Mouse (Mus musculus) stomach, embryonic 15.5 days (tissue): ENCODE data around the gene Nrtn. TPM values are rescaled to one million over a fixed set of nuclear protein-coding genes. Genes with fewer than 3 reads are reported as not detected.
A peak's percentile ranks its signal among the peaks of the same experiment; 100 is the strongest.

Source experiments
- ATAC-seq: fragments of 200-750 bp; cut with Nextera tagmentation; 2 replicates; pipeline ENCODE4 v1.8.0; 2017; ENCODE audit warnings: low read depth, moderate number of reproducible peaks, moderate TSS enrichment; ENCODE audit not compliant: insufficient read depth, low FRiP score
- H3K27ac ChIP-seq: fragments of 300-500 bp; sonication (generic); 2 replicates; pipeline ENCODE4 v1.5.1; 2015; ENCODE audit warnings: mild to moderate bottlenecking, inconsistent platforms
- H3K27me3 ChIP-seq: fragments of 300-500 bp; sonication (generic); replicated peaks from 2 replicates; pipeline ENCODE4 v1.6.1; 2015; ENCODE audit warnings: inconsistent platforms
- H3K36me3 ChIP-seq: fragments of 300-500 bp; sonication (generic); 2 replicates; pipeline ENCODE4 v1.6.1; 2015; ENCODE audit warnings: inconsistent platforms
- H3K4me1 ChIP-seq: fragments of 300-500 bp; sonication (generic); 2 replicates; pipeline ENCODE4 v1.6.1; 2015; ENCODE audit warnings: inconsistent platforms
- H3K4me2 ChIP-seq: fragments of 300-500 bp; sonication (generic); 2 replicates; pipeline ENCODE4 v1.6.1; 2015; ENCODE audit warnings: mild to moderate bottlenecking, inconsistent platforms
- H3K4me3 ChIP-seq: fragments of 300-500 bp; sonication (generic); replicated peaks from 2 replicates; pipeline ENCODE4 v1.5.1; 2015; ENCODE audit warnings: inconsistent platforms
- H3K9ac ChIP-seq: fragments of 300-500 bp; sonication (generic); 2 replicates; pipeline ENCODE4 v1.6.1; 2015; ENCODE audit warnings: inconsistent platforms
- H3K9me3 ChIP-seq: fragments of 300-500 bp; sonication (generic); 2 replicates; pipeline ENCODE4 v1.6.1; 2016; ENCODE audit warnings: inconsistent platforms
- WGBS: fragments of 180-500 bp; shearing (Covaris S2); methylation state at CpG from one replicate; pipeline ENCODE4 v1.1.7; 2015; 5-methylcytosine and 5-hydroxymethylcytosine counted together
- polyA plus RNA-seq: library from polyadenylated mRNA; unstranded; fragments of >200 nt; fragmentation: Nextera tagmentation; extraction: Ambion mirVana; gene quantifications from 2 replicates; pipeline ENCODE4 v1.2.1, GENCODE M21; 2015

Nrtn gene
- polyA plus RNA-seq, 1 experiment from 2014 or later: 13.3 TPM

GRCm38 (mm10) chr17:56761077-56761476, 3.7 kb upstream of the Nrtn start:
- Histone ChIP-seq H3K27me3 (0 out of 2 replicates have a peak, but pooled peaks cover 4% of the 10 kb centered on the region), H3K36me3 (no peaks in the 10 kb centered on the region), H3K9ac (no peak overlapping the region), H3K27ac (0 out of 2 replicates have a peak overlapping the region, but pooled peaks have one; percentile 88), H3K4me1 (peaks cover 48% of the 10 kb centered on the region), H3K4me3 (no peak overlapping the region), H3K9me3 (no peaks in the 10 kb centered on the region), H3K4me2 (no peak overlapping the region; the same call in 1 of the 2 replicates)
- WGBS: 65% methylated on average over 3 of the region's 3 CpGs
- no peak for ATAC-seq

DNA sequence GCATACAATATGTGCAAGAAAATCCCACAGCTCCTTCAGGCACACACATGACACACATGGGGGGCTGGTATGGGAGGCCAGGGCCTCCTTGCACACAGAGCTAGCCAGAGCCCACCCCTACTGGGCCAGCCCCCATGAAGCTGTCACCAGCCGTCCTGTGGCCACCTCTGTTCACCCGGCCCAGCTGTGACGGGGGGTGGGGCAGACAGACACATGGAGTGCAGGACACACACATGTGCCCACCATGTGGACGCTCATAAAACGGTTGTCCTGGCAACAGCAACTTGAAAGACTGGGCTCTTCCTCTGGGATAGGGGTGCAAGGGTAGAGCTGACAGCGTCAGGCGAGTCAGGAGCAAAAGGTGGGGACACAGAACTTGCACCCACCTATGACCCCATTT, 1.9 kb upstream of the Nrtn start:
- H3K9me3 ChIP-seq: no peaks in the 10 kb centered on the region
- peaks cover 52% of the 10 kb centered on the region for H3K4me1 ChIP-seq
- no peak overlapping the region for H3K9ac ChIP-seq
- H3K36me3 ChIP-seq: no peaks in the 10 kb centered on the region
- no peak for ATAC-seq
- no peak overlapping the region for H3K27ac ChIP-seq
- H3K4me2 ChIP-seq: no peak overlapping the region
- H3K4me3 ChIP-seq: no peak overlapping the region
- H3K27me3 ChIP-seq: peaks cover 19% of the 10 kb centered on the region
- WGBS: 52% methylated on average over 7 of the region's 7 CpGs

GRCm38 (mm10) chr17:56758132-56758531, 802 bp upstream of the Nrtn start:
- H3K4me2 ChIP-seq: peak overlapping the region; percentile 96
- H3K27me3 ChIP-seq: peaks cover 30% of the 10 kb centered on the region
- H3K4me1 ChIP-seq: peaks cover 57% of the 10 kb centered on the region
- no peaks in the 10 kb centered on the region for H3K9me3 ChIP-seq
- H3K9ac ChIP-seq: no peak overlapping the region
- no peak overlapping the region for H3K27ac ChIP-seq
- ATAC-seq: no peak
- no peak overlapping the region for H3K4me3 ChIP-seq
- no peaks in the 10 kb centered on the region for H3K36me3 ChIP-seq
- 4% methylated on average over 12 of the region's 12 CpGs for WGBS

DNA sequence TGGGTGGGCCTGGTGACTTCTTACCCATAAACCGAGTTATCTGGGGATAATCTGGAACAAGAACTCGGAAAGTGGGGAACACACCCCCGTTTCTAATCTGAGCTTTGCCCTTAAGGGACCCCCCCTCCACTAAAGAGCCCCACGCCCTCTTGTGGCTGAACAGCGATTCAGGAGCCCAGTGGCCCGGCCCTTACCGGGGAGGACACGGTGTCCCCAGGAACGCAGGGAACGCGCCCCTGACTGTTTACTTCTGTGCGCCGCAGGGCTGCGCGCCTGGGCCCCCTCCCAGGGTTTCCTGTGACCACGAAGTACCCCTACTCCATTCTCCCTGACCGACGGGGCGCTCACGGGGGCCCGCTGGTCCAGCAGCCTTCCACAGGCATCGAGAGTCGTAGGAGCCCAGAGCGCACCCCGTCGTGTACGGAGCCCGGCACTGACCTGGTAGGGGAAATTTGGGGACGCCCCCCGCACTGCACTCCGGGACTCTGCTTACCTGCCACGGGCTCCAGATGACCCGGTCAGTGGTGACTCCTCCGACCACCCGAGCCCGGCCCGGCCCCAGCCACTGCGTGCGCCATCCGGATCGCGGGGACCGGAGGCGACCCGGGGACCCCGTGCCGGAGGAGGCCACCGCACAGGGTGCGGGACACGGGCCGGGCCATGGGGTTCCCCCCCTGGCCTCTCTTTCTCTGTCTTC, 479 bp downstream of the Nrtn start:
- Histone ChIP-seq H3K27me3 (peaks cover 42% of the 10 kb centered on the region), H3K4me3 (peak overlapping the region; percentile 54), H3K9ac (peak overlapping the region; percentile 16), H3K36me3 (no peaks in the 10 kb centered on the region), H3K9me3 (no peaks in the 10 kb centered on the region), H3K27ac (no peak overlapping the region), H3K4me2 (peak overlapping the region; percentile 96), H3K4me1 (peaks cover 46% of the 10 kb centered on the region)
- ATAC-seq: peak; percentile 7; the same call in 1 of the 2 replicates
- 1% methylated on average over 51 of the region's 51 CpGs for WGBS

- no peak for ATAC-seq
- H3K9me3 ChIP-seq: no peaks in the 10 kb centered on the region
- peaks cover 49% of the 10 kb centered on the region for H3K27me3 ChIP-seq
- WGBS: 16% methylated on average over 36 of the region's 36 CpGs
- no peak overlapping the region for H3K9ac ChIP-seq
- no peaks in the 10 kb centered on the region for H3K36me3 ChIP-seq
- H3K4me3 ChIP-seq: peak overlapping the region; percentile 12; the same call in 1 of the 2 replicates
- H3K4me2 ChIP-seq: peak overlapping the region; percentile 34; the same call in 1 of the 2 replicates
- peaks cover 42% of the 10 kb centered on the region for H3K4me1 ChIP-seq
- no peak overlapping the region for H3K27ac ChIP-seq
Measured at GRCm38 (mm10) chr17:56754271-56755185, 2.8 kb downstream of the Nrtn start.

- Histone ChIP-seq H3K9ac (no peak overlapping the region), H3K27me3 (peaks cover 49% of the 10 kb centered on the region), H3K4me1 (peaks cover 42% of the 10 kb centered on the region), H3K4me3 (no peak overlapping the region), H3K36me3 (no peaks in the 10 kb centered on the region), H3K27ac (no peak overlapping the region), H3K4me2 (no peak overlapping the region), H3K9me3 (no peaks in the 10 kb centered on the region)
- 27% methylated on average over 15 of the region's 15 CpGs for WGBS
- ATAC-seq: no peak
Measured at GRCm38 (mm10) chr17:56753452-56753851, 3.9 kb downstream of the Nrtn start.

GRCm38 (mm10) chr17:56751404-56752072, 5.8 kb downstream of the Nrtn start:
- ATAC-seq: peak; percentile 38; the same call in 1 of the 2 replicates
- Histone ChIP-seq H3K9ac (no peak overlapping the region), H3K4me1 (peaks cover 26% of the 10 kb centered on the region; the same call in 1 of the 2 replicates), H3K4me3 (peak overlapping the region; percentile 29), H3K9me3 (no peaks in the 10 kb centered on the region), H3K27me3 (peaks cover 45% of the 10 kb centered on the region), H3K36me3 (no peaks in the 10 kb centered on the region), H3K4me2 (peak overlapping the region; percentile 55), H3K27ac (no peak overlapping the region)
- 25% methylated on average over 71 of the region's 71 CpGs for WGBS

DNA sequence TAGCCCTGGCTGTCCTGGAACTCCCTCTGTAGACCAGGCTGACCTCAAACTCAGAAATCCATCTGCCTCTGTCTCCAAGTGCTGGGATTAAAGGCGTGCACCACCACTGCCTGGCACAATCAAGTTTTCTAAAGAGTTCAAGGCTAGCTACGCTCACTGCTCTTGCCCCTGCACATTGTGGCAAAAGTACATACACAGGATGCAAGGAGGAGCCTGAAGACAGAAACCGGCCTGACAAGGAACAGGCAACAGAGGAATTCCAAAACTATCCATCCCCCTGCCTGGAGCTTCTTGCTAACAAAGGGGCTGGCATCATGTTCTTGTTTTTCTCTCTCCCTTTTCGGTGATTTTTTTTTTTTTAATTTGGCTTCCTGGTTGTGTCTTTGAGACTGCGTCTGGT, 13.2 kb downstream of the Nrtn start:
- no peaks in the 10 kb centered on the region for H3K36me3 ChIP-seq
- H3K27ac ChIP-seq: no peak overlapping the region
- H3K4me1 ChIP-seq: no peaks in the 10 kb centered on the region; the same call in 1 of the 2 replicates
- WGBS: 40% methylated on average over 5 of the region's 5 CpGs
- ATAC-seq: no peak
- H3K4me2 ChIP-seq: no peak overlapping the region
- no peaks in the 10 kb centered on the region for H3K9me3 ChIP-seq
- no peak overlapping the region for H3K9ac ChIP-seq
- H3K4me3 ChIP-seq: no peak overlapping the region
- no peaks in the 10 kb centered on the region for H3K27me3 ChIP-seq

DNA sequence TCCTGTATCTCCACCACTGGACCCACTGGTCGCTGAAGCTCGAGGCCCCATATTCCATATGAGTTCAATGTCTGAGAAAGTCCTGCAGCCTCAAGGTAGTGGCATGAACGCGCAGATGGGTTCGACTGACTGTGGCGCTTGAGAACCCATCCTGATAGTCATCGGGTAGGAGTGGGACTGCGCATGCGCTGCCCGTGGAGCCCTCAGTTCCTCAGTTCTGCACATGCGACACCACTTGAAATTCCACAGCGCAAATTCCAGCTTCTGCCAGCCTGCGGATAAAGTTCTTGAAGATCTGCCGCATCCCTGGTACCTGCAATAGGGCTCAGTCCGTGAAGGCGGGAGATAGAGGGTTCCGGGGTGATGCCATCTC, 16.6 kb downstream of the Nrtn start:
- Histone ChIP-seq H3K4me2 (no peak overlapping the region), H3K9ac (no peak overlapping the region), H3K36me3 (no peaks in the 10 kb centered on the region), H3K27me3 (no peaks in the 10 kb centered on the region), H3K27ac (no peak overlapping the region), H3K4me1 (no peaks in the 10 kb centered on the region; the same call in 1 of the 2 replicates), H3K4me3 (no peak overlapping the region), H3K9me3 (no peaks in the 10 kb centered on the region)
- WGBS: 80% methylated on average over 17 of the region's 17 CpGs
- no peak for ATAC-seq

DNA sequence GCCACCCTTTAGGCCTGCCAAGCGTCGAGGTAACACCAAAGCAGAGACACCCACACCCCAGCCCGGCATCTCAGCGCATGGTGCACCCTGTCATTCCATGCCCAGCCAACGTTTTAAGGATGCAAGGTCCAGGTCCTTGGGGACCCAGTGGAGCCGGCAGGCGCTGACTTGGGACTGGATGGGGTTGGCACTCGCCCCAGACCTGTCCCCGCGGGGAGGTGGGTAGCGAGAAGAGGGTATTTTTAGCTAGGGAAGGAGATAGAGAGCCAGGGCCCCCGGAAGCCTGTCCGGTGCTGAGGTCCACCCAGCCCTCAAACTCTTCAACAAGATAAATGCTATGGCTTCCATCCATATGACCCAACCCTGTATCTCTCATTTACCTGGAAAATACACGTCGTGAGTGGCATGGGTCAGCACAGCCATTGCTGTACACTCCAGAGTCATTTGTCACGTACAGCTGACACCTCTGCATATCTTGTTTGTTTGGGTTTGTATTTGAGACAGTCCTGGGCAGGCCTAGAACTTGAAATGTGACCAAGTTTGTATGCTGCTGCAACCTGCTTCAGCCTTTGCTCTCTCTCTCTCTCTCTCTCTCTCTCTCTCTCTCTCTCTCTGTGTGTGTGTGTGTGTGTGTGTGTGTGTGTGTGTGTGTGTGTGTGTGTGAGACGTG, 17.1 kb downstream of the Nrtn start:
- Histone ChIP-seq H3K36me3 (no peaks in the 10 kb centered on the region), H3K27me3 (no peaks in the 10 kb centered on the region), H3K9ac (no peak overlapping the region), H3K4me3 (no peak overlapping the region), H3K4me1 (no peaks in the 10 kb centered on the region; the same call in 1 of the 2 replicates), H3K27ac (no peak overlapping the region), H3K4me2 (no peak overlapping the region), H3K9me3 (no peaks in the 10 kb centered on the region)
- no peak for ATAC-seq
- WGBS: 75% methylated on average over 17 of the region's 17 CpGs

GRCm38 (mm10) chr17:56738221-56738620, 19.1 kb downstream of the Nrtn start:
- Histone ChIP-seq H3K9ac (no peak overlapping the region), H3K4me3 (no peak overlapping the region)

More at GRCm38 (mm10) chr17:56738221-56738620, 19.1 kb downstream of the Nrtn start:
- Histone ChIP-seq H3K27me3 (no peaks in the 10 kb centered on the region), H3K4me2 (no peak overlapping the region), H3K27ac (no peak overlapping the region), H3K9me3 (no peaks in the 10 kb centered on the region), H3K4me1 (no peaks in the 10 kb centered on the region; the same call in 1 of the 2 replicates), H3K36me3 (no peaks in the 10 kb centered on the region)
- no peak for ATAC-seq
- 73% methylated on average over 10 of the region's 10 CpGs for WGBS
